Mouse (Mus musculus) right cerebral cortex, postnatal 4 days (tissue): Measurements from ENCODE around the gene Hinfp.
A peak's percentile ranks its signal among the peaks of the same experiment; 100 is the strongest.

Experiments
- DNase-seq: peaks from one replicate; pipeline ENCODE4 v3.0.0-alpha.2; 2022

Hinfp gene

DNA sequence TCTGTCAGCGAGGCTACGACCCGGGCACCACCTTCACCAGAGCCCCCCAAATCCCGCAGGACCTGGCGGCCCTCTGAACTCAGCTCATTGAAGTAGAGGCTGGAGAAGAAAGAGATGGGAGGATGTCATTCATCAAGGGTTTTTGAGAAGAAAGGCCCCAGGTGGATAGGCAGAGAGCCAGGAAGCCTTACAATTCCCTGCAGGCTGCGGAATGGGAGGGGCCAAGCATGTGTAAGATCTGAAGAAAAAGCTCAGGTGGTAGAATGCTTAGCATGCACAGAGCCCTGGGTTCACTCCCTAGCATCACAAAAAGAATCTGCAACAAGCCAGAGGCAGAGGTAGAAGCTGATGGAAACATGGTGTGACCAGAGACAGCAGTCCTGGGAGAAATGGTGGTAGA, 52.0 kb downstream of the Hinfp start:
- DNase-seq = no peak

DNA sequence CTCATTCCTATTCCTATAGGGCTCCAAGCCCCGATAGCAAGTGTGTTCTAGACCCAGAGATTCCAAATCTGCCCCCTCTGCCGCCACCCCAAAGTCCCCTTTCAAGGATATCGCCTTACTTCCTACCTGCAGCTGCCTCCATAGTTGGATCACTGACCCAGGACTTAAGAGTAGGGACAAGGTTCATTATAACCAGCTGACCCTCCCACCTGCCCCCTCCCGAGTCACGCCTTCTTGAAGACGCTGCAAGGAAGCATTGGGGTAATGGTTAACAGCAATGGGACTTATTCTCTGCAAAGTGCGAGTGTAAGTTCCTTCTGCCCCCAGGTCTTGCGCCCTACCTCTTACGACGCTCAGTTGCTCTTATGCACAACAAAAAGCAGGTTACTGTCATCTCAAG, 54.2 kb downstream of the Hinfp start, which contains the start of gene Pdzd3:
Gene Pdzd3 (minus strand): TSS at position 158 of the 400 bp plus-strand sequence.
- DNase-seq = no peak

- DNase-seq = no peak
Measured at GRCm38 (mm10) chr9:44250445-44250844, 55.0 kb downstream of the Hinfp start.

GRCm38 (mm10) chr9:44249181-44250146, 56.0 kb downstream of the Hinfp start:
- DNase-seq = peak; percentile 57

DNA sequence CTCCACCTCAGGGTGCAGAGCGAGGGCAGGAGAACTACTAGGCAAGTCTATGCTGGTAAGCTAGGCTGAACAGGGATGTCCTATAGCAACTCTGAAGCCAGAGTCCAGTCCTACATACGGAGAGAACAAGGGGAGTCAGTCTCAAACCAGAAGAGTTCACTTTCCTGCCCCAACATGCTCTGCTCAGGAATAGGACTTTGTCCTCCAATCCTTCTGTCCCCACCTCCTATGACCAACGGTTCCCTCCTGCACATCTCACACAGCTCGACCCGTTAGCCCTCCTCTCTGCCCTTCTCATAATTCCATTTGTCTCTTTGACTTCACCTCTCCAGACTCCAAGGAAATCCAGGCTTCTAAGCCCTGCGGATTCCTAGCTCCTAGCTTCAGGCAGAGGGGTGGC, 57.6 kb downstream of the Hinfp start:
- DNase-seq = no peak

DNA sequence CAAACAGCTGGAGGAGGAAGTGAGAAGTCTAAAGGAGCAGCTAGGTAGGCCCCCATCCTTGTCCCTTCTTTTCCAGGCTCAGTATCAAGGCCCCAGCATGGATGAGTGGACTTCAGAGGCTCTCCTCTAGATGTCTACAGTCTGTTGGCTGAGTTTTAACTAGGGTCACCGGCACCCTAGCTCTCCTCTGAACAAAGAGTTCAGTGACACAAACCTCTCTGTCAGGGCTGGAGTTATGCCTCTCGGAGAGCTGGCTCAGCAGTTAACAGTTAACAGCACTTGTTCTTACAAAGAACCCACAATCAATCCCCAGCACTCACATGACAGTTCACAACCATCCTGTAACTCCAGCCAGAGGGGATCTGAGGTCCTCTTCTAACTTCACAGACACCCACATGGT, 61.9 kb downstream of the Hinfp start:
- no peak for DNase-seq
